Mouse (Mus musculus): ENCODE measurements around the gene Sgcd. TPM values are rescaled to one million over a fixed set of nuclear protein-coding genes. Genes with fewer than 3 reads are reported as not detected.
A peak's percentile ranks its signal among the peaks of the same experiment; 100 is the strongest.

Sgcd gene
- polyA plus RNA-seq, 1 experiment from 2014 or later, result 4.3 TPM

- Histone ChIP-seq H3K36me3 (ENCODE audit: control insufficient read depth, insufficient read depth, low read length) (no peaks in the 10 kb centered on the region), H3K4me2 (replicated peaks; ENCODE audit: low read depth, low read length) (no peak overlapping the region), H3K4me3 (ENCODE audit: low read depth, low read length) (no peak overlapping the region), H3K9me3 (ENCODE audit: control insufficient read depth, low read length) (no peaks in the 10 kb centered on the region), H3K9ac (ENCODE audit: low read depth, low read length) (no peak overlapping the region), H3K4me1 (replicated peaks; ENCODE audit: control insufficient read depth, insufficient read depth, low read length) (no peaks in the 10 kb centered on the region), H3K27me3 (ENCODE audit: control insufficient read depth, insufficient read depth, low read length) (no peaks in the 10 kb centered on the region), H3K27ac (ENCODE audit: low read depth, low read length) (no peak overlapping the region)
- DNase-seq (ENCODE audit: low spot score) (no peak), ATAC-seq (ENCODE audit: low FRiP score) (peak; percentile 49; the same call in 1 of the 2 replicates)
- WGBS, result 81% methylated on average over 9 of the region's 9 CpGs
Measured at GRCm38 (mm10) chr11:47264267-47264984, 724.3 kb downstream of the Sgcd start.

- peak; percentile 12 for DNase-seq (ENCODE audit: low spot score)
- no peak overlapping the region for H3K4me2 ChIP-seq (replicated peaks; ENCODE audit: low read depth, low read length)
- H3K27me3 ChIP-seq (ENCODE audit: control insufficient read depth, insufficient read depth, low read length), result no peaks in the 10 kb centered on the region
- H3K36me3 ChIP-seq (ENCODE audit: control insufficient read depth, insufficient read depth, low read length), result no peaks in the 10 kb centered on the region
- H3K9me3 ChIP-seq (ENCODE audit: control insufficient read depth, low read length), result no peaks in the 10 kb centered on the region
- no peak overlapping the region for H3K9ac ChIP-seq (ENCODE audit: low read depth, low read length)
- no peaks in the 10 kb centered on the region for H3K4me1 ChIP-seq (replicated peaks; ENCODE audit: control insufficient read depth, insufficient read depth, low read length)
- H3K4me3 ChIP-seq (ENCODE audit: low read depth, low read length), result no peak overlapping the region
- 38% methylated on average over 7 of the region's 7 CpGs for WGBS
- ATAC-seq (ENCODE audit: low FRiP score), result no peak
- no peak overlapping the region for H3K27ac ChIP-seq (ENCODE audit: low read depth, low read length)
Measured at GRCm38 (mm10) chr11:47250301-47250700, 738.5 kb downstream of the Sgcd start.

- Histone ChIP-seq H3K4me3 (ENCODE audit: low read depth, low read length) (no peak overlapping the region), H3K4me1 (replicated peaks; ENCODE audit: control insufficient read depth, insufficient read depth, low read length) (no peaks in the 10 kb centered on the region), H3K27me3 (ENCODE audit: control insufficient read depth, insufficient read depth, low read length) (no peaks in the 10 kb centered on the region), H3K36me3 (ENCODE audit: control insufficient read depth, insufficient read depth, low read length) (no peaks in the 10 kb centered on the region), H3K9ac (ENCODE audit: low read depth, low read length) (no peak overlapping the region), H3K4me2 (replicated peaks; ENCODE audit: low read depth, low read length) (no peak overlapping the region), H3K9me3 (ENCODE audit: control insufficient read depth, low read length) (no peaks in the 10 kb centered on the region), H3K27ac (ENCODE audit: low read depth, low read length) (no peak overlapping the region)
- ATAC-seq (ENCODE audit: low FRiP score) (peak; percentile 26; the same call in 1 of the 2 replicates), DNase-seq (ENCODE audit: low spot score) (no peak)
- 75% methylated on average over 4 of the region's 4 CpGs for WGBS
Measured at GRCm38 (mm10) chr11:47248345-47248893, 740.4 kb downstream of the Sgcd start.

- Histone ChIP-seq H3K9ac (ENCODE audit: low read depth, low read length) (no peak overlapping the region), H3K4me3 (ENCODE audit: low read depth, low read length) (no peak overlapping the region), H3K36me3 (ENCODE audit: control insufficient read depth, insufficient read depth, low read length) (no peaks in the 10 kb centered on the region), H3K4me1 (replicated peaks; ENCODE audit: control insufficient read depth, insufficient read depth, low read length) (no peaks in the 10 kb centered on the region), H3K27ac (ENCODE audit: low read depth, low read length) (no peak overlapping the region), H3K9me3 (ENCODE audit: control insufficient read depth, low read length) (no peaks in the 10 kb centered on the region), H3K27me3 (ENCODE audit: control insufficient read depth, insufficient read depth, low read length) (no peaks in the 10 kb centered on the region), H3K4me2 (replicated peaks; ENCODE audit: low read depth, low read length) (no peak overlapping the region)
- DNase-seq (ENCODE audit: low spot score) (no peak), ATAC-seq (ENCODE audit: low FRiP score) (peak; percentile 31; the same call in 1 of the 2 replicates)
- 80% methylated on average over 8 of the region's 8 CpGs for WGBS
Measured at GRCm38 (mm10) chr11:47247703-47248344, 740.9 kb downstream of the Sgcd start.

GRCm38 (mm10) chr11:47242401-47242800 is 746.4 kb downstream of the Sgcd start:
- Histone ChIP-seq H3K4me2 (replicated peaks; ENCODE audit: low read depth, low read length) (no peak overlapping the region), H3K27ac (ENCODE audit: low read depth, low read length) (no peak overlapping the region), H3K4me1 (replicated peaks; ENCODE audit: control insufficient read depth, insufficient read depth, low read length) (no peaks in the 10 kb centered on the region), H3K9me3 (ENCODE audit: control insufficient read depth, low read length) (no peaks in the 10 kb centered on the region), H3K27me3 (ENCODE audit: control insufficient read depth, insufficient read depth, low read length) (no peaks in the 10 kb centered on the region), H3K4me3 (ENCODE audit: low read depth, low read length) (no peak overlapping the region), H3K9ac (ENCODE audit: low read depth, low read length) (no peak overlapping the region), H3K36me3 (ENCODE audit: control insufficient read depth, insufficient read depth, low read length) (no peaks in the 10 kb centered on the region)
- DNase-seq (ENCODE audit: low spot score), result no peak
- WGBS, result 76% methylated on average over 1 of the region's 1 CpGs
- no peak for ATAC-seq (ENCODE audit: low FRiP score)

GRCm38 (mm10) chr11:47228222-47228621 is 760.5 kb downstream of the Sgcd start:
- H3K4me1 ChIP-seq (replicated peaks; ENCODE audit: control insufficient read depth, insufficient read depth, low read length), result no peaks in the 10 kb centered on the region
- ATAC-seq (ENCODE audit: low FRiP score) (no peak), DNase-seq (ENCODE audit: low spot score) (no peak)
- no peaks in the 10 kb centered on the region for H3K27me3 ChIP-seq (ENCODE audit: control insufficient read depth, insufficient read depth, low read length)
- H3K36me3 ChIP-seq (ENCODE audit: control insufficient read depth, insufficient read depth, low read length), result no peaks in the 10 kb centered on the region
- H3K9ac ChIP-seq (ENCODE audit: low read depth, low read length), result no peak overlapping the region
- H3K4me2 ChIP-seq (replicated peaks; ENCODE audit: low read depth, low read length), result no peak overlapping the region
- 57% methylated on average over 1 of the region's 1 CpGs for WGBS
- H3K27ac ChIP-seq (ENCODE audit: low read depth, low read length), result no peak overlapping the region
- H3K4me3 ChIP-seq (ENCODE audit: low read depth, low read length), result no peak overlapping the region
- H3K9me3 ChIP-seq (ENCODE audit: control insufficient read depth, low read length), result no peaks in the 10 kb centered on the region

GRCm38 (mm10) chr11:47224148-47224547 is 764.6 kb downstream of the Sgcd start:
- WGBS, result 64% methylated on average over 2 of the region's 2 CpGs
- H3K27ac ChIP-seq (ENCODE audit: low read depth, low read length), result no peak overlapping the region
- no peaks in the 10 kb centered on the region for H3K36me3 ChIP-seq (ENCODE audit: control insufficient read depth, insufficient read depth, low read length)
- H3K4me2 ChIP-seq (replicated peaks; ENCODE audit: low read depth, low read length), result no peak overlapping the region
- no peak overlapping the region for H3K9ac ChIP-seq (ENCODE audit: low read depth, low read length)
- H3K9me3 ChIP-seq (ENCODE audit: control insufficient read depth, low read length), result no peaks in the 10 kb centered on the region
- no peak for DNase-seq (ENCODE audit: low spot score)
- no peaks in the 10 kb centered on the region for H3K4me1 ChIP-seq (replicated peaks; ENCODE audit: control insufficient read depth, insufficient read depth, low read length)
- no peak for ATAC-seq (ENCODE audit: low FRiP score)
- H3K4me3 ChIP-seq (ENCODE audit: low read depth, low read length), result no peak overlapping the region
- no peaks in the 10 kb centered on the region for H3K27me3 ChIP-seq (ENCODE audit: control insufficient read depth, insufficient read depth, low read length)

- ATAC-seq (ENCODE audit: low FRiP score), result no peak
Measured at GRCm38 (mm10) chr11:47211531-47211930, 777.2 kb downstream of the Sgcd start.

GRCm38 (mm10) chr11:47206461-47206860 is 782.3 kb downstream of the Sgcd start:
- H3K27me3 ChIP-seq (ENCODE audit: control insufficient read depth, insufficient read depth, low read length), result no peaks in the 10 kb centered on the region
- no peak for DNase-seq (ENCODE audit: low spot score)
- no peak overlapping the region for H3K9ac ChIP-seq (ENCODE audit: low read depth, low read length)
- H3K4me1 ChIP-seq (replicated peaks; ENCODE audit: control insufficient read depth, insufficient read depth, low read length), result no peaks in the 10 kb centered on the region
- no peak overlapping the region for H3K27ac ChIP-seq (ENCODE audit: low read depth, low read length)
- no peaks in the 10 kb centered on the region for H3K9me3 ChIP-seq (ENCODE audit: control insufficient read depth, low read length)
- no peaks in the 10 kb centered on the region for H3K36me3 ChIP-seq (ENCODE audit: control insufficient read depth, insufficient read depth, low read length)
- ATAC-seq (ENCODE audit: low FRiP score), result no peak
- WGBS, result 55% methylated on average over 1 of the region's 1 CpGs
- no peak overlapping the region for H3K4me3 ChIP-seq (ENCODE audit: low read depth, low read length)
- H3K4me2 ChIP-seq (replicated peaks; ENCODE audit: low read depth, low read length), result no peak overlapping the region

More at GRCm38 (mm10) chr11:47211531-47211930, 777.2 kb downstream of the Sgcd start:
- Histone ChIP-seq H3K4me1 (replicated peaks; ENCODE audit: control insufficient read depth, insufficient read depth, low read length) (no peaks in the 10 kb centered on the region), H3K4me2 (replicated peaks; ENCODE audit: low read depth, low read length) (no peak overlapping the region), H3K9ac (ENCODE audit: low read depth, low read length) (no peak overlapping the region), H3K4me3 (ENCODE audit: low read depth, low read length) (no peak overlapping the region), H3K9me3 (ENCODE audit: control insufficient read depth, low read length) (no peaks in the 10 kb centered on the region), H3K27ac (ENCODE audit: low read depth, low read length) (no peak overlapping the region), H3K36me3 (ENCODE audit: control insufficient read depth, insufficient read depth, low read length) (no peaks in the 10 kb centered on the region), H3K27me3 (ENCODE audit: control insufficient read depth, insufficient read depth, low read length) (no peaks in the 10 kb centered on the region)
- DNase-seq (ENCODE audit: low spot score), result no peak
- 79% methylated on average over 8 of the region's 8 CpGs for WGBS

Measured in hindbrain, embryonic 11.5 days (tissue).